Mouse (Mus musculus) midbrain, embryonic 10.5 days (tissue): ENCODE results near the gene Haghl. TPM values are rescaled to one million over a fixed set of nuclear protein-coding genes. Genes with fewer than 3 reads are reported as not detected.
A peak's percentile ranks its signal among the peaks of the same experiment; 100 is the strongest.

Source experiments
- DNase-seq: peaks from one replicate; pipeline ENCODE4 v3.0.0-alpha.2; 2017; ENCODE audit warnings: low spot score
- H3K27ac ChIP-seq: fragments of 300-500 bp; sonication (generic); replicated peaks from 2 replicates; pipeline ENCODE4 v1.5.1; 2016; ENCODE audit warnings: mild to moderate bottlenecking
- H3K27me3 ChIP-seq: fragments of 300-500 bp; sonication (generic); 2 replicates; pipeline ENCODE4 v1.6.1; 2016; ENCODE audit warnings: low read depth, mild to moderate bottlenecking; ENCODE audit not compliant: poor library complexity, severe bottlenecking
- H3K36me3 ChIP-seq: fragments of 300-500 bp; sonication (generic); 2 replicates; pipeline ENCODE4 v1.6.1; 2016; ENCODE audit warnings: mild to moderate bottlenecking, moderate library complexity
- H3K4me1 ChIP-seq: fragments of 300-500 bp; sonication (generic); 2 replicates; pipeline ENCODE4 v1.6.1; 2016
- H3K4me3 ChIP-seq: fragments of 300-500 bp; sonication (generic); 2 replicates; pipeline ENCODE4 v1.5.1; 2016; ENCODE audit warnings: mild to moderate bottlenecking, moderate library complexity
- H3K9me3 ChIP-seq: fragments of 300-500 bp; sonication (generic); replicated peaks from 2 replicates; pipeline ENCODE4 v1.6.1; 2016; ENCODE audit warnings: mild to moderate bottlenecking
- WGBS: fragments of 180-500 bp; shearing (Covaris S2); methylation state at CpG from one replicate; pipeline ENCODE4 v1.1.7; 2016; 5-methylcytosine and 5-hydroxymethylcytosine counted together
- polyA plus RNA-seq: library from polyadenylated mRNA; unstranded; fragments of >200 nt; fragmentation: Nextera tagmentation; extraction: Ambion mirVana; gene quantifications from 2 replicates; pipeline ENCODE4 v1.2.1, GENCODE M21; 2016

Gene Haghl
- polyA plus RNA-seq, 1 experiment from 2014 or later = 75.8 TPM

DNA sequence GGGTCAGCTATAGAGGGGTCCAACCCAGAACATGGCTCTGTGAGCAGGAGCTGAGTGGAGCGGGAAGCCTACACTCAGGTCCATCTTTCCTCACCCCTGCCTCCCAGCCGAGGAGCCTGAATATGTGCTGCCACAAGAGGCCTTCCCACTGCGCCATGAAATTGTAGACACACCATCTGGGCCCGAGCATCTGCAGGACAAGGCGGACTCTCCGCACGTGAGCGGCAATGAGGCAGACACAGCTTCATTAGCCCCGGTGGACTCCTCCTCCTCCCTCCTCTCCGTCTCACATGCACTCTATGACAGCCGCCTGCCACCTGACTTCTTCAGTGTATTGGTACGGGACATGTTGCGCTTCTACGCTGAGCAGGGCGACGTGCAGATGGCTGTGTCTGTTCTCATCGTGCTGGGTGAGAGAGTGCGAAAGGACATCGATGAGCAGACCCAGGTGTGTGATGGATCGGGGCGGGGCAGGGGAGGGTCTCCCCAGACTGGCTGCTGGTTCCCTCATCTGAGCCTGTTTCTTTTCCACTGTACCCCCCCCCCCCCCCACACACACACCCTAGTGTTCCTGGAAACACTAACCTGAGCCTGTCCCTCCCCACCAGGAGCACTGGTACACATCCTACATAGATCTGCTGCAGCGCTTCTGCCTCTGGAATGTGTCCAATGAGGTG lies 42.2 kb upstream of the Haghl start:
- peak overlapping the region; percentile 89 for H3K4me3 ChIP-seq
- WGBS = 94% methylated on average over 22 of the region's 22 CpGs
- H3K9me3 ChIP-seq = no peaks in the 10 kb centered on the region
- H3K27me3 ChIP-seq = no peaks in the 10 kb centered on the region
- no peak for DNase-seq
- peaks cover 86% of the 10 kb centered on the region for H3K4me1 ChIP-seq
- peak overlapping the region; percentile 95; the same call in 1 of the 2 replicates for H3K27ac ChIP-seq
- peaks cover 60% of the 10 kb centered on the region for H3K36me3 ChIP-seq

- no peak for DNase-seq
- H3K9me3 ChIP-seq = no peaks in the 10 kb centered on the region
- peaks cover 84% of the 10 kb centered on the region for H3K4me1 ChIP-seq
- H3K27me3 ChIP-seq = no peaks in the 10 kb centered on the region
- peaks cover 60% of the 10 kb centered on the region for H3K36me3 ChIP-seq
- 99% methylated on average over 13 of the region's 13 CpGs for WGBS
- peak overlapping the region; percentile 89; the same call in 1 of the 2 replicates for H3K4me3 ChIP-seq
- no peak overlapping the region for H3K27ac ChIP-seq
Measured at GRCm38 (mm10) chr17:25827011-25827410, 41.5 kb upstream of the Haghl start.

GRCm38 (mm10) chr17:25825984-25826570 lies 40.6 kb upstream of the Haghl start:
- Histone ChIP-seq H3K36me3 (peaks cover 50% of the 10 kb centered on the region), H3K27ac (no peak overlapping the region), H3K4me3 (peak overlapping the region; percentile 89; the same call in 1 of the 2 replicates), H3K27me3 (0 out of 2 replicates have a peak, but pooled peaks cover 3% of the 10 kb centered on the region), H3K4me1 (peaks cover 75% of the 10 kb centered on the region), H3K9me3 (no peaks in the 10 kb centered on the region)
- DNase-seq = no peak
- WGBS = 95% methylated on average over 27 of the region's 27 CpGs

DNA sequence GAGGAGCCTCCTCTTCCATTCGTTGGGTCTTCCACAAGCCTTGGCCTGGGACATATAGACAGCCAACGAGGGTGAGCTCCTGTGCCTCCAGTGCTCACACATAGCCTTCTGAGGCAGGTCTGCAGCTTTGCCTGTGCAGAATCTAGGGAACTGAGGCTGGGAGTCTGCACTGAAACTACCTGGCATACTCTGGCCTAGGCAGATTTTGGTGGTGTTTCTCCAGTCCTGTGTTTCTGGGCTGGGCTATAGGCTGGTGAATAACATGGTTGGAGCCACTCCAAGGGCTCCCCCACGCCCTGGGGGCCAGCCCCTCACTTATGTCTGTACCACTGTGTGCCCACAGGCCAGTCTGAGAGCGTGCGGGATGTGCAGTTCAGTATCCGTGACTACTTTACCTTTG lies 39.8 kb upstream of the Haghl start:
- Histone ChIP-seq H3K9me3 (no peaks in the 10 kb centered on the region), H3K27ac (no peak overlapping the region), H3K4me1 (peaks cover 67% of the 10 kb centered on the region), H3K4me3 (peak overlapping the region; percentile 89), H3K27me3 (peaks cover 10% of the 10 kb centered on the region), H3K36me3 (peaks cover 43% of the 10 kb centered on the region)
- 88% methylated on average over 6 of the region's 6 CpGs for WGBS
- DNase-seq = no peak

DNA sequence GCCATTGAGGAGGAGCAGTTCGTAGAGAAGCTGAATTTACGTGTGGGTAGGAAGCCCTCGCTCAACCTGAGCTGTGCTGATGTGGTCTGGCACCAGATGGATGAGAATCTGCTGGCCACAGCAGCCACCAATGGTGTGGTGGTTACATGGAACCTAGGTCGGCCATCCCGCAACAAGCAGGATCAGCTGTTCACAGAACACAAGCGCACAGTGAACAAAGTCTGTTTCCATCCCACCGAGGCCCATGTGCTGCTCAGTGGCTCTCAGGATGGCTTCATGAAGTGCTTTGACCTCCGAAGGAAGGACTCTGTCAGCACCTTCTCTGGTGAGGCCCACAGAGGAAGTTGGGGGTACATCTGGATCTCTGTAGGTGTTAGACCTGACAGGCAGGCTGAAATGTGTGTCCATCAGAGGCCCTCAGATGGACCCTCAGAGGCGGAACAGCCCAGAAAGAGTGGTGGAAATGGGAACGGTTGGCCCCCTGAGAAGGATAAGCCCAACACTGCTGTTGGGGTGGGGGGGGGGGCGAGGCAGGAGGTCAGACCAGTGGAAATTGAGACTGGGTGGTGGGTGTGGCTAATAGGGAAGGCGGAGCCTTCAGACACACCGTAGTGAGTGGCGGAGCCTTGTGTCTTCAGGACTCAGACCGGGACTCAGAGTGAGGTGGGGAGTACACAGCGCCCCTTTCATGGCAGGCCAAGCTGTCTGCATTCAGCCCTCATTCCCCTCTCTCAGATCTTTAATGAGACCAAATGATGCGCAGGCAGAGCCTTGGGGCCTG lies 39.1 kb upstream of the Haghl start:
- peak overlapping the region; percentile 89 for H3K4me3 ChIP-seq
- H3K4me1 ChIP-seq = peaks cover 66% of the 10 kb centered on the region
- no peaks in the 10 kb centered on the region for H3K9me3 ChIP-seq
- no peak for DNase-seq
- peaks cover 39% of the 10 kb centered on the region for H3K36me3 ChIP-seq
- H3K27ac ChIP-seq = no peak overlapping the region
- WGBS = 77% methylated on average over 17 of the region's 17 CpGs
- H3K27me3 ChIP-seq = peaks cover 18% of the 10 kb centered on the region

GRCm38 (mm10) chr17:25823452-25823851 lies 38.0 kb upstream of the Haghl start, which contains the start of gene Wdr24:
Wdr24 (plus strand) TSS chr17:25823627.
- H3K9me3 ChIP-seq = no peaks in the 10 kb centered on the region
- under 1% methylated on average over 18 of the region's 18 CpGs for WGBS
- peak; percentile 73 for DNase-seq
- peak within 1 kb of the TSS; percentile 82 for H3K27ac ChIP-seq
- peaks cover 65% of the 10 kb centered on the region for H3K4me1 ChIP-seq
- peaks cover 29% of the 10 kb centered on the region for H3K27me3 ChIP-seq
- peak within 1 kb of the TSS; percentile 89 for H3K4me3 ChIP-seq
- H3K36me3 ChIP-seq = peaks cover 44% of the 10 kb centered on the region

- Histone ChIP-seq H3K27me3 (peaks cover 58% of the 10 kb centered on the region), H3K9me3 (no peaks in the 10 kb centered on the region), H3K27ac (peak overlapping the region; percentile 68), H3K36me3 (peaks cover 33% of the 10 kb centered on the region), H3K4me1 (peaks cover 26% of the 10 kb centered on the region), H3K4me3 (peak overlapping the region; percentile 45)
- WGBS = 6% methylated on average over 46 of the region's 46 CpGs
- no peak for DNase-seq
Measured at GRCm38 (mm10) chr17:25818851-25819780, 33.6 kb upstream of the Haghl start.

- Histone ChIP-seq H3K4me3 (no peak overlapping the region), H3K27ac (no peak overlapping the region), H3K27me3 (peaks cover 69% of the 10 kb centered on the region), H3K4me1 (peaks cover 26% of the 10 kb centered on the region), H3K9me3 (no peaks in the 10 kb centered on the region), H3K36me3 (peaks cover 33% of the 10 kb centered on the region)
- WGBS = 83% methylated on average over 11 of the region's 11 CpGs
- DNase-seq = no peak
Measured at GRCm38 (mm10) chr17:25817662-25818061, 32.2 kb upstream of the Haghl start.

DNA sequence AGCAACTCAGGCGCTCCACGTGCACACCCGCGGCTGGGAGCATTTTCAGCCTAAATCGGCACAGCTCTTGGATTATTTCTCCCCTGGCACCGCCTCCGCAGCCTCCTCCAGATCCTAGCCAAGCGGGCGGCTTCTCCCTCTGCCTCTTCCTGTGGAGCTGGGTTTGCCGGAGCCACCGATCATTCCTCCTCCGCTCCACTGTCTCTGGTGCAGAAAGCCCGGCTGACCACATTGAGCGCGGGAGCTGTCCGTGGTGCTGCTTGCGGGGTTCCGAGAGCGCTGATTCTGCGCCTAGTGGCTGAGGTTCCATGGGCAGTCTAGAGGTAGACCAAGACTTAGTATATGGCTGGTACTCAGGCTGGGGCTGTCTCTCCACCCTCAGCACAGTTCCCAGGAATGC lies 28.0 kb upstream of the Haghl start:
- peak; percentile 84 for DNase-seq
- H3K36me3 ChIP-seq = peaks cover 22% of the 10 kb centered on the region
- H3K27me3 ChIP-seq = peaks cover 78% of the 10 kb centered on the region
- H3K27ac ChIP-seq = no peak overlapping the region
- WGBS = 3% methylated on average over 20 of the region's 20 CpGs
- H3K4me3 ChIP-seq = peak overlapping the region; percentile 24; the same call in 1 of the 2 replicates
- no peaks in the 10 kb centered on the region for H3K9me3 ChIP-seq
- peaks cover 38% of the 10 kb centered on the region for H3K4me1 ChIP-seq

DNA sequence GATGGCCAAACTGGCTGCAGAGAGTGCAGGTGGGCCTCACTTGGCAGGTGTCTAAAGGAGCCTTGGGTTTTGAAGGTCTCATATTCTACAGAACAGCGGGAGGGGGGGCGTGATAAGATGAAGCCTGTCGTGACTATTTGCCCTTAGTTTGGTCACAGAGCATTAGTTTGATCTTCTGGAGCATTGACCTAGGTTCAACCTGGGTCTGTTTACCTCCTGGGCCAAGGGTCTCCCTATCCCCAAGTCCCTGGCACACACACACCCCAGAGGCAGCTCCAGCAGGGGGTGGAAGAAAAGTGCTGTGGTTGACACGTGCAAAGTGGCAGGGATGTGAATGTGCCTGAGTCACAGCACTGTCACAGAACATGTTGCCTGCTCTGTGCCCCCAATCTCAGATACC lies 25.4 kb upstream of the Haghl start:
- Histone ChIP-seq H3K4me1 (peaks cover 45% of the 10 kb centered on the region), H3K27me3 (peaks cover 67% of the 10 kb centered on the region)
- 67% methylated on average over 4 of the region's 4 CpGs for WGBS

GRCm38 (mm10) chr17:25809606-25810340 lies 24.3 kb upstream of the Haghl start:
- H3K4me3 ChIP-seq = peak overlapping the region; percentile 84
- H3K36me3 ChIP-seq = no peaks in the 10 kb centered on the region
- WGBS = 8% methylated on average over 25 of the region's 25 CpGs
- no peaks in the 10 kb centered on the region for H3K9me3 ChIP-seq
- peak overlapping the region; percentile 95 for H3K27ac ChIP-seq
- peaks cover 45% of the 10 kb centered on the region for H3K4me1 ChIP-seq
- peaks cover 63% of the 10 kb centered on the region for H3K27me3 ChIP-seq
- DNase-seq = no peak

More for the DNA sequence above, 25.4 kb upstream of the Haghl start:
- no peak for DNase-seq
- Histone ChIP-seq H3K4me3 (peak overlapping the region; percentile 84), H3K27ac (no peak overlapping the region), H3K9me3 (no peaks in the 10 kb centered on the region), H3K36me3 (no peaks in the 10 kb centered on the region)
